Mouse (Mus musculus) forebrain, embryonic 14.5 days (tissue): ENCODE data around the gene Syne4. TPM values are rescaled to one million over a fixed set of nuclear protein-coding genes. Genes with fewer than 3 reads are reported as not detected.

ENCODE experiments used
- ATAC-seq: fragments of 200-750 bp; cut with Nextera tagmentation; 2 replicates; pipeline ENCODE4 v1.8.0; 2017; ENCODE audit warnings: mild to moderate bottlenecking, moderate library complexity
- DNase-seq: peaks from one replicate; pipeline ENCODE4 v3.0.0-alpha.2; 2015; ENCODE audit warnings: low spot score
- H3K27ac ChIP-seq: fragments of 300-500 bp; sonication (generic); 2 replicates; pipeline ENCODE4 v1.5.1; 2014; ENCODE audit warnings: low read depth, mild to moderate bottlenecking, control low read depth, low read length, moderate library complexity
- H3K27me3 ChIP-seq: fragments of 300-500 bp; sonication (generic); replicated peaks from 2 replicates; pipeline ENCODE4 v1.6.1; 2014; ENCODE audit warnings: low read length, control low read depth, mixed read lengths; ENCODE audit not compliant: control insufficient read depth, insufficient read depth
- H3K36me3 ChIP-seq: fragments of 300-500 bp; sonication (generic); 2 replicates; pipeline ENCODE4 v1.6.1; 2014; ENCODE audit warnings: low read length, control low read depth; ENCODE audit not compliant: control insufficient read depth, insufficient read depth
- H3K4me1 ChIP-seq: fragments of 300-500 bp; sonication (generic); 2 replicates; pipeline ENCODE4 v1.6.1; 2014; ENCODE audit warnings: antibody characterized with exemption, low read length, control low read depth; ENCODE audit not compliant: control insufficient read depth, insufficient read depth
- H3K4me2 ChIP-seq: fragments of 300-500 bp; sonication (generic); 2 replicates; pipeline ENCODE4 v1.6.1; 2014; ENCODE audit warnings: mild to moderate bottlenecking, control low read depth, low read length
- H3K4me3 ChIP-seq: fragments of 300-500 bp; sonication (generic); 2 replicates; pipeline ENCODE4 v1.5.1; 2014; ENCODE audit warnings: low read depth, low read length, control low read depth
- H3K9ac ChIP-seq: fragments of 300-500 bp; sonication (generic); 2 replicates; pipeline ENCODE4 v1.6.1; 2014; ENCODE audit warnings: mild to moderate bottlenecking, low read length, control low read depth, moderate library complexity
- H3K9me3 ChIP-seq: fragments of 300-500 bp; sonication (generic); replicated peaks from 2 replicates; pipeline ENCODE4 v1.6.1; 2016; ENCODE audit warnings: low read length, control low read depth, mixed read lengths; ENCODE audit not compliant: control insufficient read depth
- WGBS: fragments of 180-500 bp; shearing (Covaris S2); extraction: QIAGEN DNeasy Blood & Tissue Kit; methylation state at CpG from one replicate; pipeline ENCODE4 v1.1.7; 2014; 5-methylcytosine and 5-hydroxymethylcytosine counted together
- polyA plus RNA-seq: library from polyadenylated mRNA; unstranded; fragments of >200 nt; fragmentation: Nextera tagmentation; extraction: Ambion mirVana; gene quantifications from 2 replicates; pipeline ENCODE4 v1.2.1, GENCODE M21; 2014

The Syne4 gene
- polyA plus RNA-seq, 1 experiment from 2014 or later = 3.6 TPM

DNA sequence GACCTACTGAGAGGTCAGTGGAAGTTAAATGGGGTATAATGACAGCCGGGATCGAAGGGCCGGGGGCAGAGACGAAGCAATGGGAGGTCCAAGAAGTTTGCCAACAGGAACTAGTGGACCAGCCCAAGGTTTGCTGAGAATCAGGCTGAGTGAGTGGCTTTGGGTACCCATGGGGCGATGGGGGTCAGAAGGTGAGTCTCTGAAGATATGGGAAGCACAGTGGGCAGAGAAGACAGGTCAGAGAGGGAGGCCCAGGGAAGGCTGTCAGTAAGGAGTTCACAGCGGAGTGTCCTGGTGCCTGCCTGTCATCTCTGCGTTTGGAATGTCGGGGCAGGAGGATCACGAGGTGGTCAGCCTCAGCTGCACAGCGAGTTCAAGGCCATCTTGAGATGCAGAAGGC lies 13.8 kb downstream of the Syne4 start:
- no peak overlapping the region for H3K9ac ChIP-seq
- no peak overlapping the region for H3K27ac ChIP-seq
- H3K27me3 ChIP-seq = no peaks in the 10 kb centered on the region
- no peaks in the 10 kb centered on the region for H3K9me3 ChIP-seq
- no peak overlapping the region for H3K4me2 ChIP-seq
- no peak for ATAC-seq
- H3K4me3 ChIP-seq = no peak overlapping the region
- DNase-seq = no peak
- H3K36me3 ChIP-seq = no peaks in the 10 kb centered on the region
- WGBS = 44% methylated on average over 10 of the region's 10 CpGs
- peaks cover 3% of the 10 kb centered on the region for H3K4me1 ChIP-seq

DNA sequence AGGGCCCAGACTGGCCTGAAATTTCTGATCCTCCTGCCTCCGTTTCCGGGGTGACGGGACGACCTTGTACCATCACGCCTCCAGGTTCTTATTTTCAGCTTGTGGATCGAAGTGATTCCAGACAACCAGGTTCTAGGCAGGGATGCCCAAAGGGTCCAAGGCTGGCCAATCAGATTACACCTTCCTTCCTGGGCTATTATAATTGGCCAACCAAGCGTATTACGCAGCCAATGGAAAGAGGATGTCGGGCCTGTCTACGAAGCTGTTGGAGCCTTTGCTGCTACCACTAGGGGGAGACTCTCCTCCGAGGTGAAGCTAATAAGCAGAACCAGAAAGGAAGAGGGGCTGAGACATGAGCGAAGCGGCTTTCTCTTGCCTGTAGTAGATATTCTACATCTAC lies 17.3 kb downstream of the Syne4 start:
- H3K9ac ChIP-seq = no peak overlapping the region
- no peak overlapping the region for H3K27ac ChIP-seq
- no peak overlapping the region; the same call in 1 of the 2 replicates for H3K4me3 ChIP-seq
- H3K4me2 ChIP-seq = peak overlapping the region; percentile 23
- no peaks in the 10 kb centered on the region for H3K36me3 ChIP-seq
- peak; percentile 89 for ATAC-seq
- H3K9me3 ChIP-seq = no peaks in the 10 kb centered on the region
- peaks cover 4% of the 10 kb centered on the region for H3K27me3 ChIP-seq
- peaks cover 9% of the 10 kb centered on the region for H3K4me1 ChIP-seq
- DNase-seq = peak; percentile 98
- 3% methylated on average over 13 of the region's 13 CpGs for WGBS

DNA sequence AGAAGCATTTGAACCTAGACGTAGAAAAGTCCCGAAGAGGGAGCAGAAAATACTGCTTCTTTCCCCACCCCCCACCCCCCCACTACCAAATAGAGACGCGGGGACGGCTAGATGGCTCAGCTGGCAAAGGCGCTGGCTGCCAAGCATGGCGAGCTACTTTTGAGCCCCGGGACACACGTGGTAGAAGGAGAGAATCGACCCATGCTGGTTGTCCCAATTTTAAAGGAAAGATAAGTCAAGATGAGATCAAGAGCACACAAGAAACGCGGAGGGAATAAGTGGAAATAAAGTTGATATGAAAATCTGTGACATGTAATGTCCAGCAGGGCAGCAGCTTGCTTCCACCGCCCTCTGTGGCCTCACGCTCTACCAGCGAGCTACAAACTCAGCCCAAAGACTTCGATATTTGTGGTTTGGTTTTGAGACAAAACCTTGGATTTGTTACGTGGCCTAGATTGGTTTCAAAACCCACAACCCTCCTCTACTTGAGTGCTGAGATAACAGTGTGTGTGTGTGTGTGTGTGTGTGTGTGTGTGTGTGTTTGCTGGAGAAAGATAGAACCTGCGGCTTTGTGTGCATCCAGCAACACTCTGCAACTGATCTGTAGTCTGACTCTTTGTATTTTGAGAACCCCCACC lies 18.1 kb downstream of the Syne4 start:
- Histone ChIP-seq H3K4me3 (no peak overlapping the region), H3K36me3 (no peaks in the 10 kb centered on the region), H3K9ac (no peak overlapping the region), H3K27ac (no peak overlapping the region), H3K4me2 (no peak overlapping the region), H3K4me1 (peaks cover 9% of the 10 kb centered on the region), H3K27me3 (peaks cover 4% of the 10 kb centered on the region), H3K9me3 (no peaks in the 10 kb centered on the region)
- no peak for ATAC-seq
- 63% methylated on average over 18 of the region's 18 CpGs for WGBS
- no peak for DNase-seq

DNA sequence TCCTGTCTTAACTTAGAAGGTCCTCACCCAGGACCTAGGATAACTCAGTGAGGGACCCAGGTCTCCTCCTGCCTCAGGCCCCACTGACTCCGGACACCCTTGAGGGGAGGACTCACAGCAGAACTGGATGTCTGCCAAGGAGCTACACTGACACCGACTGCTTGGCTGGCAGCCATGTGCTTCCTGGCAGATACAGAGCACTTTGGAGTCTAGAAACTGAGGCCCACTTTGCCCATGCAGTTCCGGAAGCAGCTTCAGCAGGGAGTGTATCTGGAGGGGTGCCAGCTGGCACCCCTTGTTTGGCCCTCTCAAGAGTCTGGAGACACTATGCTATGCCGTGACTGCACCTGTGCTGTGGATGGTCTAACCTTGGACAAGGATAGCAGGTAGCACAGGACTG lies 18.8 kb downstream of the Syne4 start:
- WGBS = 11% methylated on average over 4 of the region's 4 CpGs
- no peaks in the 10 kb centered on the region for H3K9me3 ChIP-seq
- peak overlapping the region; percentile 39 for H3K27ac ChIP-seq
- H3K36me3 ChIP-seq = no peaks in the 10 kb centered on the region
- DNase-seq (peak; percentile 87), ATAC-seq (peak; percentile 47; the same call in 1 of the 2 replicates)
- no peak overlapping the region for H3K4me2 ChIP-seq
- H3K4me1 ChIP-seq = peaks cover 9% of the 10 kb centered on the region
- H3K27me3 ChIP-seq = peaks cover 4% of the 10 kb centered on the region
- no peak overlapping the region for H3K9ac ChIP-seq
- H3K4me3 ChIP-seq = no peak overlapping the region

DNA sequence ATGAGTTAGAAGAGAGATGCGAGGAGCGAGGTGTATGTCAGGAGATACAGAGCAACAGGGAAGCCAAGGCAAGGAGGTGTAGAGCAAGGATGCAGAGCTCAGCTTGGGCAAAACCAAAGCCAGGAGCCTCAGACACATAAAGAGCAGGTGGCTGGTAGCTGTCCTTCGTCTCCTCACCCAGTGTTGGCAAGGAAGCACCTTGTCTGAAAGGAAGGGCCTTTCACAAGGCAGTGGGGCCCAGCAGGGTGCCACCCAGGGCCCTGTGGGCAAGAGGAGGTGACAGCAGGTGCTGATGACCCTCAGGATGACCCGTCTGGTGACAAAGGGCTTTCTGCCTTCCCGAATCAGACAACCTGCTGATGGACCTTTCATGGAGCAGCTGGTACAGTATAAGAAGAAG lies 20.0 kb downstream of the Syne4 start:
- Histone ChIP-seq H3K4me2 (no peak overlapping the region), H3K9me3 (no peaks in the 10 kb centered on the region), H3K4me3 (no peak overlapping the region), H3K9ac (no peak overlapping the region), H3K27ac (no peak overlapping the region), H3K4me1 (peaks cover 9% of the 10 kb centered on the region), H3K36me3 (no peaks in the 10 kb centered on the region), H3K27me3 (peaks cover 4% of the 10 kb centered on the region)
- no peak for DNase-seq
- ATAC-seq = no peak
- 68% methylated on average over 5 of the region's 5 CpGs for WGBS

DNA sequence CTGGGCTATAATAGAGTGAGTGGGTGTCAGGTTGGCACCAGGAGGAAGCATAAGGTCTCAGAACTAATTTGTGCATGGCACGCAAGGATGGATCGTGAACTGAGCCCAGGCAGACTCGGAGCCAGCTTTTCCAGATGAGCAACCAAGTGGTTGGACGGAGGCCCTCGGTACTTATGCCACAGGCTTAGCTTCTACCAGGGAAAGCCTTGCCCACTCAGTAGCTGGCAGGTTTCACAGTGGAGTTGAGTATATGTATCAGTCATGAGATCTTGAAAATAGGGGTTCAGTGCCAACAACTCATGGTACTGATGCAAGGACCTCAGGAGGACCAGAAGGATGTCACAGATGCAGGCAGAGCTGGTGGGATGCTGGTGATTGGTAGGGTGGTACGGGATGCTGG lies 21.1 kb downstream of the Syne4 start:
- H3K27ac ChIP-seq = no peak overlapping the region
- peak; percentile 33 for DNase-seq
- H3K4me1 ChIP-seq = peaks cover 9% of the 10 kb centered on the region
- ATAC-seq = no peak
- H3K9ac ChIP-seq = no peak overlapping the region
- H3K4me3 ChIP-seq = no peak overlapping the region
- no peaks in the 10 kb centered on the region for H3K9me3 ChIP-seq
- no peak overlapping the region for H3K4me2 ChIP-seq
- H3K36me3 ChIP-seq = no peaks in the 10 kb centered on the region
- H3K27me3 ChIP-seq = peaks cover 4% of the 10 kb centered on the region
- WGBS = 69% methylated on average over 6 of the region's 6 CpGs

DNA sequence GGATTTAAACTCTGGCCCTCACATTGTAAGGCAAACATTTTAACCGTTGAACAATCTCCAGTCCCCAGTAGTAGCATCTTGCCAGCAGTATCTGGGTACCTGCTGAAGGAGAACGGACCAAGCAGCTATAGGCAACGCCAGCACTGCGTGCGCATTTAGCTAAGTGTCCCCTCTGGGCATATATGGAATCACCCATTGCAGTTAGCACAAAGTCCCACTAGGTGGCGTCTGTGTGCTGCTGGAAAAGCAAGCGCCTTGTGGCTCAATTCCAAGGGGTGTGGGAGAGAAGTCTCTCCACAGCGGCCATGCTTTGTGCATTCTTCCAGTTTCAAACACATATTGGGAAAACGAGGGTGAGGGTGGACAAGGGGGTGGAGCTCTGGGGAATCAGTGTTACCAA lies 21.8 kb downstream of the Syne4 start:
- H3K27ac ChIP-seq = no peak overlapping the region
- no peaks in the 10 kb centered on the region for H3K9me3 ChIP-seq
- ATAC-seq (peak; percentile 38), DNase-seq (peak; percentile 97)
- H3K9ac ChIP-seq = no peak overlapping the region
- no peak overlapping the region for H3K4me2 ChIP-seq
- no peaks in the 10 kb centered on the region for H3K36me3 ChIP-seq
- H3K27me3 ChIP-seq = peaks cover 4% of the 10 kb centered on the region
- H3K4me3 ChIP-seq = no peak overlapping the region
- 2% methylated on average over 9 of the region's 9 CpGs for WGBS
- H3K4me1 ChIP-seq = peaks cover 9% of the 10 kb centered on the region

DNA sequence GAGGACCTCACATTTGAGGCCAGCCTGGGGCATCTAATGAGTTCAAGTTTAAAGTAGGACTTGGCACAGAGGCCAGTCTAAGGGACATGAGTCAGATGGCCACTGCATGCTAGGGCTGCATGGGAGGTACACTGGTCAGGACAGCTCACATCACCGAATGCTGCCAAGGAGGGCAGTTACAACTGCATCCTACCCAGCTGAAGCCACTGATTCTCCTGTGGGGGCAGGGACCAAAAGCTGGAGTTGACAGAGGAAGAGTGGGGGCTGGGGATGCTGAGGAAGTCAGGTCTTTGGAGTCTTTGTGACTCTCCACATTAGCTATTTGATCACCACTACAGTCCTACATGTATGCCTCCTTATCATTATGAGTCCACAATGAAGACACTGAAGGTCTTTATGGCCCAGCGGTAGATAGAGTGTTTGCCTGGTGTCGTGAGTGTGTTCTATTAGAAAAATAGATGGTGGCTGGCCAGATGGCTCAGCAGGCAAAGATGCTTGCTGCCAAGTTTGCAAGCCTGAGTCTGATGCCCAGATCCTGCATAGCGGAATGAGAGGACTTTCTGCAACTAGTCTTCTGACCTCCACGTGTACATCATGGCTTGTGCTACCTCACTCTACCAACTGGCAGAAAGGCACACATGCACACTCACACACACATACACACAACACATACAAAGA lies 25.0 kb downstream of the Syne4 start:
- peak; percentile 36 for DNase-seq
- no peaks in the 10 kb centered on the region for H3K9me3 ChIP-seq
- H3K4me1 ChIP-seq = no peaks in the 10 kb centered on the region
- no peak overlapping the region for H3K4me3 ChIP-seq
- H3K4me2 ChIP-seq = no peak overlapping the region
- WGBS = 61% methylated on average over 5 of the region's 5 CpGs
- H3K27me3 ChIP-seq = peaks cover 4% of the 10 kb centered on the region
- no peaks in the 10 kb centered on the region for H3K36me3 ChIP-seq
- H3K27ac ChIP-seq = no peak overlapping the region
- H3K9ac ChIP-seq = no peak overlapping the region
- no peak for ATAC-seq

DNA sequence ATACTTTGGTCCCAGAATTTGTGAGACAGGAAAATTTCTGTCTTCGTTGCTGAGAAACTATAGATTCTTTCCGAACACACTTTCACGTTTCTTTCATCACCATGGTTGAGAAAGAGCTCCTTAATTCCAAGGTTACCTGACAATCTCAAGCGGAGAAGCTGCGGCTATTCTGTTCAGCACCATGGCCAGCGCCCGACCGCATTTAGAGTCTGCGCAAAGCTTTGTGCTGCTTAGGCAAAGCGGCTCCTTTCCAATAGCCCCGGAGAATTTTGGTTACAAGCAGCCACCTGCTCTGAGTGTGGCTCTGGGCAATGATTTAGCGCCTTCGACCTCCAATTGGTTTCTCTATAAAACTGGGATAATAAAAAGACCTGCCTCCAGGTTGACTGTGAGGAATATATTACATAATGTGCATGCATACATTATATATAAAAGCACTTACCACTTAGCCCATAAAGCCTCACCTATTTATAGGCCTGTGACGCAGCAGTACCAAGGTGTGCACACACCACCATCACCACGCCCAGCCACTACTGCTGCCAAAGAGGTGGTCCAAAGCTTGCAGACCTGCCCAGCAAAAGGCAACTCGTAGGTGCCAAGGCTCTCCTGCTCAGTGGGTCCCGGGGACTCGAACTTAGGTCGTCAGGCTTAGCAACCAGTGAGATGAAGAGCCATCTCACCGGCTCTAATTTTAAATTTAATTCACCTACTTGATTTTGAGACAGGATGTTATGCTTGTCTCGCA lies 32.2 kb downstream of the Syne4 start:
- no peak overlapping the region for H3K9ac ChIP-seq
- DNase-seq (peak; percentile 71), ATAC-seq (no peak)
- peaks cover 11% of the 10 kb centered on the region; the same call in 1 of the 2 replicates for H3K27me3 ChIP-seq
- no peak overlapping the region for H3K4me2 ChIP-seq
- H3K9me3 ChIP-seq = no peaks in the 10 kb centered on the region
- WGBS = 27% methylated on average over 21 of the region's 21 CpGs
- H3K36me3 ChIP-seq = no peaks in the 10 kb centered on the region
- peaks cover 3% of the 10 kb centered on the region; the same call in 1 of the 2 replicates for H3K4me1 ChIP-seq
- no peak overlapping the region for H3K4me3 ChIP-seq
- no peak overlapping the region for H3K27ac ChIP-seq
